Mouse (Mus musculus) liver, embryonic 13.5 days (tissue): ENCODE results near the gene Hist2h2ac. TPM values are rescaled to one million over a fixed set of nuclear protein-coding genes. Genes with fewer than 3 reads are reported as not detected.
"Not testable (repeated sequence)": the region's sequence is repeated elsewhere in the genome, so short reads cannot be mapped to it uniquely, and the experiment has no call there.

Experiments
- ATAC-seq: fragments of 200-750 bp; cut with Nextera tagmentation; 2 replicates; pipeline ENCODE4 v1.8.0; 2017; ENCODE audit warnings: low read depth, mild to moderate bottlenecking, moderate number of reproducible peaks, moderate library complexity
- DNase-seq: peaks from one replicate; pipeline ENCODE4 v3.0.0; 2022
- H3K27ac ChIP-seq: fragments of 300-500 bp; sonication (generic); 2 replicates; pipeline ENCODE4 v1.5.1; 2015; ENCODE audit warnings: moderate library complexity, mild to moderate bottlenecking, inconsistent platforms
- H3K27me3 ChIP-seq: fragments of 300-500 bp; sonication (generic); 2 replicates; pipeline ENCODE4 v1.6.1; 2015; ENCODE audit warnings: mild to moderate bottlenecking, inconsistent platforms
- H3K36me3 ChIP-seq: fragments of 300-500 bp; sonication (generic); 2 replicates; pipeline ENCODE4 v1.6.1; 2015; ENCODE audit warnings: mild to moderate bottlenecking, inconsistent platforms
- H3K4me1 ChIP-seq: fragments of 300-500 bp; sonication (generic); replicated peaks from 2 replicates; pipeline ENCODE4 v1.6.1; 2015; ENCODE audit warnings: inconsistent platforms
- H3K4me2 ChIP-seq: fragments of 300-500 bp; sonication (generic); 2 replicates; pipeline ENCODE4 v1.6.1; 2015; ENCODE audit warnings: inconsistent platforms, mild to moderate bottlenecking, moderate library complexity
- H3K4me3 ChIP-seq: fragments of 300-500 bp; sonication (generic); replicated peaks from 2 replicates; pipeline ENCODE4 v1.5.1; 2015; ENCODE audit warnings: mild to moderate bottlenecking, inconsistent platforms
- H3K9ac ChIP-seq: fragments of 300-500 bp; sonication (generic); 2 replicates; pipeline ENCODE4 v1.6.1; 2015; ENCODE audit warnings: mild to moderate bottlenecking, inconsistent platforms
- H3K9me3 ChIP-seq: fragments of 300-500 bp; sonication (generic); replicated peaks from 2 replicates; pipeline ENCODE4 v1.6.1; 2016; ENCODE audit warnings: inconsistent platforms
- WGBS: fragments of 180-500 bp; shearing (Covaris S2); methylation state at CpG from one replicate; pipeline ENCODE4 v1.1.7; 2015; ENCODE audit not compliant: insufficient replicate concordance; 5-methylcytosine and 5-hydroxymethylcytosine counted together
- polyA plus RNA-seq: library from polyadenylated mRNA; unstranded; fragments of >200 nt; fragmentation: Nextera tagmentation; extraction: Ambion mirVana; gene quantifications from 2 replicates; pipeline ENCODE4 v1.2.1, GENCODE M21; 2015

Gene Hist2h2ac
- polyA plus RNA-seq, 1 experiment from 2014 or later: 19.8 TPM

DNA sequence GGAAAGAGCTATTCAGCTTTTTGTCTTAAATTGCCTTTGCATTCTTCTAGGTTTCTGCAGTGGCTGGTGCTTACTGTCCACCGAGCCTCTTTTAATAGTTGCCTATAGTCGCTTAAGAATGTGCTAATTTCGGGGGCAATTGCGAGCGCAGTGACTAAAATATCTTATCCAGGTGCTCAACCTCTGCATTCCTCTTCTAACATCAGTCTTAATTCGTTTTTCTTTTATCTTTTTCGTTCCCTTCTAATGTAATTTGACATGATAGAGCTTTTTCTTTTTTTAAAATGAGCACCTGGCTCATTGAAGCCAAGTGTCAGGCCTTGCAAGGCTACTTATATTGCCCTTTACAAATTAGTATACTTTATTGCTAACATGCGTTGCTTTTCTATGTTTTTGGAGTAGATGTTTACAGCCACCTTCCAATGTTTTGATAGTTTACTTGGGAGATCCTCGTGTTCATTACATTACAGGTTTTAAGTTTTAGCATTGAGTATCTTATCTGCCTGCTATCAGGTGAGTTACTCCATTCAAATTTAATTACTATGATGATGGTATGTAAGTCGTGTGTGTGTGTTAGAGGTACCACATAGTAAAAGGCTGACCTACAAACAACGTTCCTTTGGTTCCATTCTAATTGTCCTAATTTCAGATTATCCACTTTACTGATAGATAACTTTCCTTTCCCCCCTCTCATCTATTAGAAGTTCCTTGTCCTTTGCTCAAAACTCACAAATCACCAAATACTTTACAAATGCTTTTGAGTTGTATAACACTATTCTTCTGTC lies 26.9 kb upstream of the Hist2h2ac start:
- Histone ChIP-seq H3K4me3 (peak overlapping the region; percentile 63), H3K27ac (peak overlapping the region; percentile 93), H3K9me3 (no peaks in the 10 kb centered on the region), H3K27me3 (no peaks in the 10 kb centered on the region), H3K4me2 (peak overlapping the region; percentile 69), H3K9ac (peak overlapping the region; percentile 82), H3K36me3 (no peaks in the 10 kb centered on the region), H3K4me1 (peaks cover 66% of the 10 kb centered on the region)
- ATAC-seq (no peak), DNase-seq (no peak)
- WGBS: 2% methylated on average over 11 of the region's 11 CpGs

DNA sequence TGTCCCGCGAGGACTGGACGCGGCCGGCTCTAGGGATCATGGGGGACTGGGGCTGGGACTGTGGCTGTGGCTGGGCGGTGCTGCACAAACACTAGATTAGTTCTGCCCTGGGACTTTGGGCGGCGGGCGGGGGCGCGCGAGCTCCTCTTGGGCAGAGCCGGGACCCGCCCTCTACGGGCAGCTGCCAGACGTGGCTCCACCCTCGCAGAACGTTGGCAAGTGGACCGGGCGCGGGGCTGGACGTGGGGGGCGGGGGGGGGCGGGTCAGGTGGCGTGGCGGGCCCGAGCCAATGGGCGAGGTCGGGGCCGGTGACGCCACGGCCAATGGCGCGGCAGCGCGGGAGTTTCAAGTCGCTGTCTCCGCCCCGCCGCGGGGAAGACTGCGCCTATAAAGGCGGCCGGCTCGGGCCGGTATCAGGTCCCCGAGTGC lies 25.8 kb upstream of the Hist2h2ac start, which contains the start of gene Hist2h3c1:
Gene Hist2h3c1 (plus strand): TSS at position 259 of the 430 bp plus-strand sequence.
- Histone ChIP-seq H3K4me1 (peaks cover 72% of the 10 kb centered on the region), H3K4me2 (peak within 1 kb of the TSS; percentile 69), H3K9ac (peak within 1 kb of the TSS; percentile 82), H3K4me3 (peak within 1 kb of the TSS; percentile 63), H3K27ac (peak within 1 kb of the TSS; percentile 93)
- H3K36me3 ChIP-seq, H3K9me3 ChIP-seq, H3K27me3 ChIP-seq, DNase-seq: not testable (repeated sequence)
- no CpG with 5 or more reads among the region's 47 CpGs for WGBS
- ATAC-seq: peak; percentile 83

DNA sequence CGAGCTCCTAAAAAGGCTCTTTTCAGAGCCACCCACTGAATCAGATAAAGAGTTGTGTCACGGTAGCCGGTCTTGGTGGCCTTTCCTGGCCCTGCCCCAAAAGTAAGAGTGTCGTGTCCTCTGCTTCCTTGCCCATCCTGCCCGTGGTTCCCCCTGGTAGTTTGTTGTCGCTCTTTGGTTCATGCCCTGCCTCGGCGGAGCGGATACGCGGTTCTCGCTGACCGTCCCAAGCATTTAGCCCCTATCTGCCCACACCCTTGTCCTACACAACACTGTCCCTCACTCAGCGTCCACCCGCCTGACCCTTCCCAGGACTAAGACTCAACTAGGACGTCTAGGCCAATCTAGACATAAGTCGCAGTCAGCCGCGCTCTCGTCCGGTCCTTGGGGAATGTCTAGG lies 25.3 kb upstream of the Hist2h2ac start:
- ATAC-seq: peak; percentile 61
- Histone ChIP-seq H3K27ac (peak overlapping the region; percentile 92), H3K4me3 (peak overlapping the region; percentile 44), H3K9ac (peak overlapping the region; percentile 63; the same call in 1 of the 2 replicates), H3K4me1 (peaks cover 74% of the 10 kb centered on the region), H3K4me2 (peak overlapping the region; percentile 47)
- H3K36me3 ChIP-seq, DNase-seq, H3K9me3 ChIP-seq, H3K27me3 ChIP-seq: not testable (repeated sequence)
- WGBS: 0% methylated on average over 10 of the region's 21 CpGs

DNA sequence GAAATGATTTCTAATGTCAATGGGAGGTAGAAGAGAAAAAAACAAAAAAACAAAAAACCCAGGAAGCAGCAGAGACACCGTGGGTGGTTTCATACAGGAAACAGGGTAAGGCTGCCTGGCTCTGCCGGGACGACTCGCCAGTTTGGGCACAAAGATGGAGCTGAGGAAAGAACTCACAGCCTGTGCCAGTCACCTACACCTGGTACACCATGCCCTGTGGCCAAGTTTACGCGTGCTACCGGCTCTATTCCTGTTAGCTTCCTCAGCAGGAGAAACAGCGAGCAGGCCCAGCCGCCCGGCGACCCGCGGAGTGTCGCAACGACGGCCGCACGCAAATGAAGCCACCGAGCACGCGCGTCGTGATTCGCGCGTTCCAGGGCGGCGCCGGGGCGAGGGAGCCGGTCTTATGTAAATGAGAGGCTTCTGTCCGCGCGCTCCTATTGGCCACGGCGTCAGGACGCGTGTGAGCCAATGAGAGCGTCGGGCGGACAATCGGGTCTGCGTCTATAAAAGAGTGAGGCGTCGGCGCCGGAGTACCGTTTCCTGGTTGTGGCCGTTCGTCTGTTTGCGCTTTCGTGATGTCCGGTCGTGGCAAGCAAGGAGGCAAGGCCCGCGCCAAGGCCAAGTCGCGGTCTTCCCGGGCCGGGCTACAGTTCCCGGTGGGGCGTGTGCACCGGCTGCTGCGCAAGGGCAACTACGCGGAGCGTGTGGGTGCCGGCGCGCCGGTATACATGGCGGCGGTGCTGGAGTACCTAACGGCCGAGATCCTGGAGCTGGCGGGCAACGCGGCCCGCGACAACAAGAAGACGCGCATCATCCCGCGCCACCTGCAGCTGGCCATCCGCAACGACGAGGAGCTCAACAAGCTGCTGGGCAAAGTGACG lies 24.6 kb upstream of the Hist2h2ac start, which contains the start of gene Hist2h2aa1:
Gene Hist2h2aa1 (plus strand): TSS at position 495 of the 884 bp plus-strand sequence.
- Histone ChIP-seq H3K4me2 (peak within 1 kb of the TSS; percentile 77), H3K4me3 (peak within 1 kb of the TSS; percentile 66), H3K9ac (peak within 1 kb of the TSS; percentile 91), H3K27ac (peak within 1 kb of the TSS; percentile 98), H3K4me1 (peaks cover 73% of the 10 kb centered on the region)
- not testable (repeated sequence) for H3K9me3 ChIP-seq, H3K36me3 ChIP-seq, H3K27me3 ChIP-seq
- under 1% methylated on average over 38 of the region's 88 CpGs for WGBS
- DNase-seq (peak; percentile 83), ATAC-seq (peak; percentile 72)

DNA sequence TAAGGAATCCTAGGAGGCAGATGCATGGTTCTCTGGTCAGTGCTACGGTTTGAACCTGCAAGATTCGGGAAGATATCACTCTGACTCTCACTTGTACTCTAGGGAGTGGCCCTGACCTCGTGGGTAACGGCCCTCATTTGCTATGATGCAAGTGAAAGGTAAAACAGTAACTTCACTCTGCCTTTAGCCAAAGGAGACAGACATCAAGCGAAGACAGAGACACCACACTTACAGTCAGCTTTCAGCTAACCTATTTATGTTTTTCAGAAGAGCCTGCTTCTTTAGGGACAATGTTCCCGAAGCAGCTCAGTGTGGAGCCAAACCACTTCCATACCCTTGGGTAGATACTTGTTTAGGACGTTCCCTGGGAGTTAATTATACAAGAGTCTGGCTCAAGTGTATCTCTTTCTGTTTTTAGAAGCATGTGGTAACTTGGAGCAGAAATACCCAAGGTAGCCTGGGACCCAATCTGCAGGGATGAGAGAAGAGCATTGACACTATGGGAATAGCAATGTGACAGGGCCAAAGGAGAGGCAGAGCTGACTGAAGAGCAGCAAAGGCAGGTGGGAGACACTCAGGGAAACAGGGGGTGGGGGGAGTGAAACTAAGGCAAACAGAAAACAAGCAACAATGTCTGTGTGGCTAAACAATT lies 23.4 kb upstream of the Hist2h2ac start:
- Histone ChIP-seq H3K27me3 (no peaks in the 10 kb centered on the region), H3K27ac (peak overlapping the region; percentile 98), H3K9ac (peak overlapping the region; percentile 91), H3K4me3 (peak overlapping the region; percentile 66), H3K36me3 (no peaks in the 10 kb centered on the region), H3K9me3 (no peaks in the 10 kb centered on the region), H3K4me1 (peaks cover 61% of the 10 kb centered on the region), H3K4me2 (peak overlapping the region; percentile 77)
- ATAC-seq (no peak), DNase-seq (no peak)
- WGBS: 63% methylated on average over 7 of the region's 7 CpGs

DNA sequence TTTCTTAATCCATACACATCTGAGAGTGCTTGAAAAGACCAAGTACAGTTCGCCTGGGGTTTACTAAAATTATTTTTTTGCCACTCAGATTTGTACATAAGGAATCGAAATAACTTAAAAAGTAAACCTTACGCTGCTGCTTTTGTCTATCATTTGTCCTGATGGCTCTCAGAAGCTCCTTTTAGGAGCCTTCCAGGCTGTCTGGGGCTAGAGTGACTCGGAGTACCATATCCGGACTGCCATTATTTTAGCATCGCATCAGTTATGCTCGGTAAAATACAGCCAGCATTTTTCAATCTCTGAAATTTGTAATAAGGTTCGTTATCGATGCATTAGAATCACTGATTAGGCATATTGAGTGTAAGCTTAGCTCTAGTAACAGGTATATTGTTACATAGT lies 20.1 kb upstream of the Hist2h2ac start:
- peak overlapping the region; percentile 98 for H3K27ac ChIP-seq
- 81% methylated on average over 9 of the region's 9 CpGs for WGBS
- ATAC-seq: no peak
- DNase-seq: no peak
- H3K27me3 ChIP-seq: no peaks in the 10 kb centered on the region
- H3K36me3 ChIP-seq: no peaks in the 10 kb centered on the region
- H3K4me3 ChIP-seq: peak overlapping the region; percentile 16; the same call in 1 of the 2 replicates
- H3K9ac ChIP-seq: peak overlapping the region; percentile 69
- peak overlapping the region; percentile 49 for H3K4me2 ChIP-seq
- no peaks in the 10 kb centered on the region for H3K9me3 ChIP-seq
- peaks cover 65% of the 10 kb centered on the region for H3K4me1 ChIP-seq

DNA sequence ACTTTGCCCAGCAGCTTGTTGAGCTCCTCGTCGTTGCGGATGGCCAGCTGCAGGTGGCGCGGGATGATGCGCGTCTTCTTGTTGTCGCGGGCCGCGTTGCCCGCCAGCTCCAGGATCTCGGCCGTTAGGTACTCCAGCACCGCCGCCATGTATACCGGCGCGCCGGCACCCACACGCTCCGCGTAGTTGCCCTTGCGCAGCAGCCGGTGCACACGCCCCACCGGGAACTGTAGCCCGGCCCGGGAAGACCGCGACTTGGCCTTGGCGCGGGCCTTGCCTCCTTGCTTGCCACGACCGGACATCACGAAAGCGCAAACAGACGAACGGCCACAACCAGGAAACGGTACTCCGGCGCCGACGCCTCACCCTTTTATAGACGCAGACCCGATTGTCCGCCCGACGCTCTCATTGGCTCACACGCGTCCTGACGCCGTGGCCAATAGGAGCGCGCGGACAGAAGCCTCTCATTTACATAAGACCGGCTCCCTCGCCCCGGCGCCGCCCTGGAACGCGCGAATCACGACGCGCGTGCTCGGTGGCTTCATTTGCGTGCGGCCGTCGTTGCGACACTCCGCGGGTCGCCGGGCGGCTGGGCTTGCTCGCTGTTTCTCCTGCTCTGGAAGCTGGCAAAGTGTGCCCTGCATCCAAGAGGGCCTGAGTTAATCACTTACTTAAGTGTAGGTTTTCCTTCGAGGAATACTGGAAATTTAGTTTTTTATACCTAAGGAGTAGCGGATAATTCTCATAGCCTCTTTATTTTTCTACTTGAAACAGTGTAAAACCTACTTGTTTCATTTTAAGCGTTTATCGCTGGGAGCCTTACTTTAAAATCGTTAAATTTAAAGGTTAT lies 19.5 kb upstream of the Hist2h2ac start, which contains the start of gene Hist2h2aa2:
Gene Hist2h2aa2 (minus strand): TSS at position 328 of the 850 bp plus-strand sequence.
- H3K36me3 ChIP-seq, H3K9me3 ChIP-seq, H3K27me3 ChIP-seq: not testable (repeated sequence)
- Histone ChIP-seq H3K27ac (peak within 1 kb of the TSS; percentile 98), H3K4me1 (peaks cover 68% of the 10 kb centered on the region), H3K4me2 (peak within 1 kb of the TSS; percentile 49), H3K9ac (peak within 1 kb of the TSS; percentile 69), H3K4me3 (peak within 1 kb of the TSS; percentile 44)
- ATAC-seq (peak; percentile 65), DNase-seq (peak; percentile 98)
- 3% methylated on average over 37 of the region's 85 CpGs for WGBS

DNA sequence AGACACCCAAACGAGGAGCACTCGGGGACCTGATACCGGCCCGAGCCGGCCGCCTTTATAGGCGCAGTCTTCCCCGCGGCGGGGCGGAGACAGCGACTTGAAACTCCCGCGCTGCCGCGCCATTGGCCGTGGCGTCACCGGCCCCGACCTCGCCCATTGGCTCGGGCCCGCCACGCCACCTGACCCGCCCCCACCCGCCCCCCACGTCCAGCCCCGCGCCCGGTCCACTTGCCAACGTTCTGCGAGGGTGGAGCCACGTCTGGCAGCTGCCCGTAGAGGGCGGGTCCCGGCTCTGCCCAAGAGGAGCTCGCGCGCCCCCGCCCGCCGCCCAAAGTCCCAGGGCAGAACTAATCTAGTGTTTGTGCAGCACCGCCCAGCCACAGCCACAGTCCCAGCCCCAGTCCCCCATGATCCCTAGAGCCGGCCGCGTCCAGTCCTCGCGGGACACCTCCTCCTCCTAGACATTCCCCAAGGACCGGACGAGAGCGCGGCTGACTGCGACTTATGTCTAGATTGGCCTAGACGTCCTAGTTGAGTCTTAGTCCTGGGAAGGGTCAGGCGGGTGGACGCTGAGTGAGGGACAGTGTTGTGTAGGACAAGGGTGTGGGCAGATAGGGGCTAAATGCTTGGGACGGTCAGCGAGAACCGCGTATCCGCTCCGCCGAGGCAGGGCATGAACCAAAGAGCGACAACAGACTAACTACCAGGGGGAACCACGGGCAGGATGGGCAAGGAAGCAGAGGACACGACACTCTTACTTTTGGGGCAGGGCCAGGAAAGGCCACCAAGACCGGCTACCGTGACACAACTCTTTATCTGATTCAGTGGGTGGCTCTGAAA lies 18.5 kb upstream of the Hist2h2ac start, which contains the start of gene Hist2h3c2:
Gene Hist2h3c2 (minus strand): TSS at position 174 of the 840 bp plus-strand sequence.
- Histone ChIP-seq H3K9ac (peak within 1 kb of the TSS; percentile 88), H3K4me1 (peaks cover 60% of the 10 kb centered on the region), H3K27ac (peak within 1 kb of the TSS; percentile 97), H3K4me2 (peak within 1 kb of the TSS; percentile 79), H3K4me3 (peak within 1 kb of the TSS; percentile 64)
- DNase-seq (peak; percentile 77), ATAC-seq (peak; percentile 84)
- not testable (repeated sequence) for H3K36me3 ChIP-seq, H3K9me3 ChIP-seq, H3K27me3 ChIP-seq
- WGBS: 0% methylated on average over 11 of the region's 68 CpGs

DNA sequence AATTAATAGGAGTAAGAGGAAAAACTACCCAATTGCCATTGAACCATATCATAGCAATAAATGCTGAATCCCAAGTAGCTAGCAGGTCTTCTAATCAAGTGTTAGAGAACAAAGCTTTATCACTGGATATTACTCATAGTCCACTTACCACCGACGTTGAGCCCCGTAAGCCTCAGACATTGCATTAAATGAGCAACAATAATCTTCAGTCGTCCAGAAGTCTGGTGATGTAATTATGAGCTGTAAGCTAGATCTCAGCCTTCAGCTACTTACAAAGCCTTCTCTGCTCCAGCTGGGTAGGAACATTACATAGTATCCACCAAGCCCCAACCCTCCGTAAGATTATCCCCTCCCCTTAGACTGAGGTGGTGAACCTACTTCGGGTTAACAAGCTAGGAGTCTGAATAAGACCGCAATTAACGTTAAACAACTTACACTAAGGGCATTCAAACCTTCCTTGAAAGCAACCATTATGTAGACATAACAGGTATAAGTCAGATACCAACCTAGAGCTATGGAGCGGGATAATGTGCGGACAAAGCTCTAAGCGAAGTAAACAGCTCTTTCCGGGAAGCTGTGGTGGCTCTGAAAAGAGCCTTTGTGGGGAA lies 17.3 kb upstream of the Hist2h2ac start:
- ATAC-seq: no peak; the same call in 1 of the 2 replicates
- Histone ChIP-seq H3K36me3 (no peaks in the 10 kb centered on the region), H3K4me3 (peak overlapping the region; percentile 64), H3K27ac (peak overlapping the region; percentile 97), H3K4me1 (peaks cover 48% of the 10 kb centered on the region), H3K9ac (peak overlapping the region; percentile 88), H3K27me3 (no peaks in the 10 kb centered on the region), H3K9me3 (no peaks in the 10 kb centered on the region), H3K4me2 (peak overlapping the region; percentile 79)
- DNase-seq: peak; percentile 50
- WGBS: under 1% methylated on average over 12 of the region's 12 CpGs
